Mouse (Mus musculus): ENCODE measurements around the gene Clstn3.
"Not testable (repeated sequence)": the region's sequence is repeated elsewhere in the genome, so short reads cannot be mapped to it uniquely, and the experiment has no call there.

The Clstn3 gene

DNA sequence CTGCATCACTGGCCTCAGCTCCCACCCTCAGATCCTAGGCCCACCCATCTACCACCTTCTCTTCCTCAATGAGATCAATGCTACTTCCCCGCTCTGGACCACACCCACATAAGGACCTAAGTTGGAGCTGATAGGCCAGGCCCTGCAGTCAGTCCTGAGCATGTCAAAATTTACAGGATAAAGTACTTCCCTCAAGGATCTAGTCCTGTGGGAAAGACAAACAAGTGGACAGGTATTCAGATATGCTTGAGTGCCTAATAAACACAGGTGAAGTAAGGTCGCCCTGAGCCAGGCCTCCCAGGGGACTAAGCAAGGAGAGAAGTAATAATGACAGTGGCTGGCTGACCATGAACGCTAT is 15.0 kb upstream of the Clstn3 start:
- no peak for DNase-seq (ENCODE audit: low read depth, low spot score)

DNA sequence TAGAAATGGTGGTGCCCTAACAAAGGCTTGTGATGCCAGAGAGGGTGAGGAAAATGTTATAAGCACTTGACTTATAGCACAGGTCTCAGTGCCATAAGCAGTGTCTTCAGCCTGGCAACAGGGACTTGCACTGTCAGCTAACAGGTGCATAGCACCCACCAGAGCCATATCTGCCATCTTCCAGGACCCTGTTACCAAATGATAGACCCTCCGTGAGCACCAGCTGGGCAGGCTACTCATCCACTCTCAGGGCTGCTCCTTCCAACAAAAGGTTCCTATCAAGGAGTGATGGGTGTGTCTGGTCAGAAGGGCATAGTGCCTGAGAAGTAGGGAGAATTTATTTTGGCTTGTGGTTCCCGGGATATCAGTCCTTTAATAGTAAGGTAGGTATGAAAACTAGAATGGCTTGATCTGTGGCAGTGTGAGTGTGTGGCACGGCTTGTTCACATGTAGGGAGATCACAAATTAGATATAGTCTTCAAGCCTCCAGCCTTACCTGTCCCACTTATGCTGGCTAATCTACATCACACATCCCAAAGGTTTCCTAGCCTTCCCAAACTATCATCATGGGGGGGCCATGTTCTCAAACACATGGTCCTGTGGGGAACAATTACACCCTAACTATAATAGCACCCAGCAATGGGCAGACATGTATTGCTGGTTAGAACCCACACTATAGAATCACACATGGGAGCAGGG is 14.4 kb upstream of the Clstn3 start:
- DNase-seq (ENCODE audit: low read depth, low spot score), result no peak

- no peak for DNase-seq (ENCODE audit: low read depth, low spot score)
These were observed 13.5 kb upstream of the Clstn3 start for GRCm38 (mm10) chr6:124477922-124478651.

- no peak for DNase-seq (ENCODE audit: low read depth, low spot score)
These were observed 12.6 kb upstream of the Clstn3 start for GRCm38 (mm10) chr6:124477221-124477655.

DNA sequence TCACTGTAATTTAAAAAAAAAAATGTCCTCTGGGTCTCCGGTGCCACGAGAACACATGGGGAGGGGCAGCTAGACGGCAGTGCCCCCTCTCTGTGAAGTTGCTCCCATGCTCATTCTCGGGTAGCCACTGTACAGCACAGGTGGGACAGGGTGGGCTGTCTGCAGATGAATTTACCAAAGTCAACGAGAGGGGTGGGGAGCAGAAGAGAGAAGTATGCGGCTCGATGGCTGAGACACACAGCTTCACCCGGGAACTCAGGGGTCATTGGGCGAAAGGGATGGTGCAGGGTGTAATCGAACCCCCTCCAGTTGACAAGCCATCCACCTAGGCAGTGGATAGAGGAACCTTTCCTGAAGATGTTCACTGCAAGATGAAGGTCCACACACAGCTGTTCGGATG is 12.2 kb upstream of the Clstn3 start:
- DNase-seq (ENCODE audit: low read depth, low spot score), result no peak

GRCm38 (mm10) chr6:124476216-124476615 is 11.6 kb upstream of the Clstn3 start:
- DNase-seq (ENCODE audit: low read depth, low spot score), result no peak

DNA sequence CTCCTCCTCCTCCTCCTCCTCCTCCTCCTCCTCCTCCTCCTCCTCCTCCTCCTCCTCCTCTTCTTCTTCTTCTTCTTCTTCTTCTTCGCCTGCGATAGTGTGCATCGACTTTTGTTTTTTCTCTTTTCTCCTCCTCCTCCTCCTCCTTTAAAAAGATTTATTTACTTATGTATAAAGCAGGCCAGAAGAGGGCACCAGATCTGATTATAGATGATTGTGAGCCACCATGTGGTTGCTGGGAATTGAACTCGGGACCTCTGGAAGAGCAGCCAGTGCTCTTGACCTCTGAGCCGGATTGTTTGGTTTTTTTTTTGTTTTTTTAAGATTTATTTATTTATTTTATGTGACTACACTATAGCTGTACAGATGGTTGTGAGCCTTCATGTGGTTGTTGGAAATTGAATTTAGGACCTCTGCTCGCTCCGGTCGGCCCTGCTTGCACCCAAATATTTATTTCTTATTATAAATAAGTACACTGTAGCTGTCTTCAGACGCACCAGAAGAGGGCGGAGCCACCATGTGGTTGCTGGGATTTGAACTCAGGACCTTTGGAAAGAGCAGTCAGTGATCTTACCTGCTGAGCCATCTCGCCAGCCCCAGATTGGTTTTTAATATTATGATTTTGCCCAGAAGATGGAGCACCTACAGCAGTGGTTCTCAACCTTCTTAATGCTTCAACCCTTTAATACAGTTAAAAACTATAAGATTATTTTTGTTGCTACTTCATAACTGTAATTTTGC is 10.9 kb upstream of the Clstn3 start:
- DNase-seq (ENCODE audit: low read depth, low spot score), result not testable (repeated sequence)

- no peak for DNase-seq (ENCODE audit: low read depth, low spot score)
These were observed 10.0 kb upstream of the Clstn3 start for GRCm38 (mm10) chr6:124474621-124475020.

GRCm38 (mm10) chr6:124472801-124473200 is 8.2 kb upstream of the Clstn3 start:
- DNase-seq (ENCODE audit: low read depth, low spot score), result no peak

- not testable (repeated sequence) for DNase-seq (ENCODE audit: low read depth, low spot score)
These were observed 7.4 kb upstream of the Clstn3 start for GRCm38 (mm10) chr6:124471783-124472638.

- no peak for DNase-seq (ENCODE audit: low read depth, low spot score)
These were observed 6.5 kb upstream of the Clstn3 start for GRCm38 (mm10) chr6:124471121-124471520.

GRCm38 (mm10) chr6:124465729-124466128 is 1.1 kb upstream of the Clstn3 start:
- no peak for DNase-seq (ENCODE audit: low read depth, low spot score)

GRCm38 (mm10) chr6:124465299-124465698 is 705 bp upstream of the Clstn3 start:
- DNase-seq (ENCODE audit: low read depth, low spot score), result no peak

- no peak for DNase-seq (ENCODE audit: low read depth, low spot score)
These were observed 708 bp downstream of the Clstn3 start for GRCm38 (mm10) chr6:124463881-124464291.

GRCm38 (mm10) chr6:124459388-124459787 is 5.2 kb downstream of the Clstn3 start:
- DNase-seq (ENCODE audit: low read depth, low spot score), result no peak

DNA sequence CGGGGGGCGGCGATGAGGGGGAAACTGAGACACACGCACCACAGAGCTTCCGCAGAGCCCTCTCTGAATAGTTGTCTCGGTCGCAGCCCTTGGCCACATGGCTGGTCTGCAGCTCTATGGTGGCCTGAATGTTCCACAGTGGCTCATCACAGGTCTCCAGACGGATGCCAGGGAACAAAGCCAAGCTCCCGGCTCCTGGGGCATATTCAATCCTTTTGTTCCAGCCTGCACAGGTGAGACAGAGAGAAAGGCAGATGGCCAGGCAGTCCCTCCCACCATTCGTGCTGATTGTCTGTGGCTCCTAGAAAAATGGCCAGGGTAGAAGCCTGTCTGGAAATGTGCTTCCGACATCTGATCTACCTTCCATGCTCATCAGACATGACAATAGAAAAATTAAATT is 6.1 kb downstream of the Clstn3 start:
- no peak for DNase-seq (ENCODE audit: low read depth, low spot score)

GRCm38 (mm10) chr6:124457827-124458226 is 6.8 kb downstream of the Clstn3 start:
- no peak for DNase-seq (ENCODE audit: low read depth, low spot score)

DNA sequence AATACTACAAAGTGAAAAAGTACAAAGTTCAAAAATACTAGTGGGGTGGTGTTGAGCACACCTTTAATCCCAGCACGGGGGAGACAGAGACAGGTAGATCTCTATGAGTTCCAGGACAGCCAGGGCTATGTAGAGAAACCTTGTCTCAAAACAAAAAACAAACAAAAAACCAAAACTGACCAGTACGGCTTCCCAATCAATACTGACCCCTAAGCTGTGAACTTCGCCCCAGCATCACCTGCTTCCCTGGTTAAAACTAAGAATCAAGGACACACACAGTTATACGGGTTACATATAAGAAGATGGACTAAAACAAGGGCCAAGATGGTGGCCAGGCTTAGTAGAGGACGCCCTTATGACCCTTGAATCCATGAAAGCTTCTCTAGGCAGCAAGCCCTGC is 8.4 kb downstream of the Clstn3 start:
- DNase-seq (ENCODE audit: low read depth, low spot score), result no peak

DNA sequence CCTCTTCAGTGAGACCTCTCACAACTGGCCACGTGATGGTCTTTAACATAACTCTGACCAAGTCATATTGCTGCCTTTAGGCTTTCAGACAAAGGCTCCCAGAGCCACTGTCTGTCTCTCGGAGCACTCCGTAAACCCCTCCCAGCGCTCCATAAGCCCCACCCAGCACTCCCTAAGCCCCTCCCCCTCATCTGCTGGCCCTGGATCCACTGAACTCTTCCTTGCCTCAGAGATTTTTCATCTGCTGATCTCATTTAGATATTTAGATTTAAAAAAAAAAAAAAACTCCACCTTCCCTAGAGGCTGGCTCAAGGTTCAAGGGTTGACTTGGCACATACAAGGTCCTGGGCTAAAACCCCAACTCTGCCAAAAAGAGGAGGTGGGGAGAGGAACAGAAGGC is 10.8 kb downstream of the Clstn3 start:
- no peak for DNase-seq (ENCODE audit: low read depth, low spot score)

- DNase-seq (ENCODE audit: low read depth, low spot score), result no peak
These were observed 12.6 kb downstream of the Clstn3 start for GRCm38 (mm10) chr6:124451995-124452394.

DNA sequence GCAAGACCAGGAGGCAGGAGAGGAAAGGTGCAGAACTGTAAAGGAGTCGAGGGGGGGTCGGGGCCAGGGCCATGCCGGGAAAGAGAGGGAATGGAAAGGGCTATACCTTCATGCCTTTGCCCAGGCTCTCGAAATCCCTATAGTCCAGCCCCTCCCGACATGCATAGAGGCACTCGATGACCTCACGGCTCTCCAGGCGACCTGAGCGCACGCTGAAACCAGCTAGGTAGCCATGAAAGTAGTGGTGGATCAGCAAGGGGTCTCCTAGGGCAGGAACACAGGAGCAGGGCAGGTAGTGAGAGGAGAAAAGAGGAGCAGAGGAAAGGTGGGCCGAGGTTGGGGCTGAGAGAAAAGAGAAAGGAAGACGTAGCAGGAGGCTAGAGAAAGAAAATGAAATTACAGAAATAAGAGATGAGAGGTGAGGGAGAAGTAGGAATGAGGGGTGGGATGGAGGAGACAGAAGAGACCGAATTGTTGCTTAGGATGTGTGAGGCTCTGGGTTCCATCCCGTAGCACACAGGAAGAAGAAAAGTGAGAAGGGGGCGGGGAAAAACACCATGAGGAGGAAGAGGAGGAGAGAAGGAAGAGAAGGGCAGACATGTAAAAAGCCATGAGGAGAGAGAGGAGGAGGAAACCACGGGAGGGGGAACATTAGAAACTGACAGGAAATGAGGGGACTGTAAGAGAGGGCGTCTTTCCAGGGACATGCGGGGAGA is 14.8 kb downstream of the Clstn3 start:
- DNase-seq (ENCODE audit: low read depth, low spot score), result no peak
